Mouse (Mus musculus) myocyte (in vitro differentiated cells): ENCODE results near the gene Kctd5. TPM values are rescaled to one million over a fixed set of nuclear protein-coding genes. Genes with fewer than 3 reads are reported as not detected.

ENCODE experiments used
- H3K27me3 ChIP-seq: one replicate; pipeline ENCODE4 v1.6.1; 2011; ENCODE audit not compliant: control insufficient read depth, insufficient read depth, insufficient read length
- H3K36me3 ChIP-seq: one replicate; pipeline ENCODE4 v1.6.1; 2011; ENCODE audit not compliant: control insufficient read depth, insufficient read depth
- H3K4me2 ChIP-seq: one replicate; pipeline ENCODE4 v1.6.1; 2011; ENCODE audit warnings: low read depth, control low read depth
- H3K4me3 ChIP-seq: one replicate; pipeline ENCODE4 v1.5.1; 2011; ENCODE audit warnings: mild to moderate bottlenecking, control low read depth, moderate library complexity
- H3K79me2 ChIP-seq: one replicate; pipeline ENCODE4 v1.6.1; 2011; ENCODE audit not compliant: control insufficient read depth, insufficient read depth
- H3ac ChIP-seq: one replicate; pipeline ENCODE4 v1.6.1; 2011; ENCODE audit not compliant: control insufficient read depth, insufficient read length
- CEBPB ChIP-seq: IDR thresholded peaks from 2 replicates; pipeline ENCODE4 v1.6.1; 2011; ENCODE audit warnings: mild to moderate bottlenecking, moderate library complexity; ENCODE audit not compliant: poor library complexity, insufficient read depth, severe bottlenecking
- E2F4 ChIP-seq: IDR thresholded peaks from one replicate; pipeline ENCODE4 v1.6.1; 2011; ENCODE audit warnings: mild to moderate bottlenecking, control low read depth, moderate library complexity; ENCODE audit not compliant: insufficient read depth
- MAX ChIP-seq: IDR thresholded peaks from one replicate; pipeline ENCODE4 v1.6.1; 2011; ENCODE audit warnings: low read depth, mild to moderate bottlenecking, control low read depth
- MYOG ChIP-seq, 3 experiments: IDR thresholded peaks; one replicate each; pipeline ENCODE4 v1.6.1; 2011; ENCODE audit warnings: control low read depth in 2 of 3, low read depth in 2 of 3, mild to moderate bottlenecking in 2 of 3; ENCODE audit not compliant: insufficient read length in 2 of 3, control insufficient read depth in 1 of 3, insufficient read depth in 1 of 3
- POLR2AphosphoS2 ChIP-seq: IDR thresholded peaks from one replicate; pipeline ENCODE4 v1.6.1; 2011; ENCODE audit warnings: low read depth, control low read depth; ENCODE audit not compliant: insufficient read length
- polyA plus RNA-seq: library from polyadenylated mRNA; unstranded; fragments of >200 nt; fragmentation: generic; extraction: Trizol; gene quantifications from one replicate; pipeline ENCODE4 v1.2.1, GENCODE M21; 2012; ENCODE audit warnings: missing spikeins

The Kctd5 gene
- polyA plus RNA-seq, 1 experiment: 41.5 TPM

GRCm38 (mm10) chr17:23997901-23998300 lies 75.4 kb downstream of the Kctd5 start, which contains the start of gene Prss22:
Prss22 (minus strand) TSS chr17:23998100.
- Histone ChIP-seq H3K79me2 (no peaks in the 10 kb centered on the region), H3K36me3 (no peaks in the 10 kb centered on the region), H3K27me3 (no peaks in the 10 kb centered on the region), H3K4me3 (no peak within 1 kb of the TSS), H3K4me2 (peak within 1 kb of the TSS; percentile 5), H3ac (no peak within 1 kb of the TSS)
- TF ChIP-seq E2F4 (no peak), MAX (no peak), POLR2AphosphoS2 (no peak), CEBPB (no peak), MYOG (IDR thresholded peaks at IDR 0.05; ENCODE audit: control insufficient read depth in 1 of 3, insufficient read depth in 1 of 3, insufficient read length in 2 of 3, low read depth in 2 of 3) (no peak)

Other genes starting within 250 kb of the Kctd5 start
- gene Elob, start 244.3 kb downstream of the Kctd5 start, polyA plus RNA-seq: 986 TPM
- not detected for gene Prss33, start 237.4 kb downstream of the Kctd5 start, polyA plus RNA-seq
- 0.04 TPM for gene Prss32, start 229.6 kb downstream of the Kctd5 start, polyA plus RNA-seq
- 0.05 TPM for gene Prss41, start 229.3 kb downstream of the Kctd5 start, polyA plus RNA-seq
- gene Prss21, start 205.4 kb downstream of the Kctd5 start, polyA plus RNA-seq: not detected
- gene Dcpp1, start 192.6 kb downstream of the Kctd5 start, polyA plus RNA-seq: not detected
- gene Dcpp2, start 192.6 kb downstream of the Kctd5 start, polyA plus RNA-seq: not detected
- not detected for gene Dcpp3, start 156.0 kb downstream of the Kctd5 start, polyA plus RNA-seq
- gene Sbp, start 131.8 kb downstream of the Kctd5 start, polyA plus RNA-seq: not detected
- gene Sbpl, start 118.2 kb downstream of the Kctd5 start, polyA plus RNA-seq: not detected
- 0.06 TPM for gene Prss30, start 92.9 kb downstream of the Kctd5 start, polyA plus RNA-seq
- 0.04 TPM for gene Prss22, start 75.4 kb downstream of the Kctd5 start, polyA plus RNA-seq
- gene Prss27, start 35.3 kb downstream of the Kctd5 start, polyA plus RNA-seq: 0.14 TPM
- gene Pdpk1, start 77.4 kb upstream of the Kctd5 start, polyA plus RNA-seq: 10.1 TPM
- 29.8 TPM for gene Amdhd2, start 90.3 kb upstream of the Kctd5 start, polyA plus RNA-seq
- gene Atp6v0c, start 96.2 kb upstream of the Kctd5 start, polyA plus RNA-seq: 432 TPM
- 4.3 TPM for gene Tbc1d24, start 132.1 kb upstream of the Kctd5 start, polyA plus RNA-seq
- 0.13 TPM for gene Ntn3, start 136.0 kb upstream of the Kctd5 start, polyA plus RNA-seq
- gene Tedc2, start 147.4 kb upstream of the Kctd5 start, polyA plus RNA-seq: 3.7 TPM
- 13.3 TPM for gene Ccnf, start 178.0 kb upstream of the Kctd5 start, polyA plus RNA-seq